Mouse (Mus musculus): ENCODE measurements at regions not wholly inside any gene's neighbourhood (a gene's known extent, or its start where the extent isn't known, plus 50 kb on each side); places are given as distances from the start of the nearest gene placed in this dataset.

- TF ChIP-seq CTCF (IDR thresholded peaks at IDR 0.05; ENCODE audit: insufficient read depth, low read length) (no peak), POLR2A (IDR thresholded peaks at IDR 0.05; ENCODE audit: borderline replicate concordance, extremely low read depth, low read depth, low read length) (no peak)
These were observed 343.2 kb upstream of the Sash1 start for GRCm38 (mm10) chr10:9229116-9229515.
